Mouse (Mus musculus): ENCODE data around the gene Zfp446.

- TF ChIP-seq CTCF (IDR thresholded peaks at IDR 0.05; ENCODE audit: low read depth), result no peak
- no peak for TF ChIP-seq EP300 (IDR thresholded peaks at IDR 0.05; ENCODE audit: low read depth)
Measured at GRCm38 (mm10) chr7:12993148-12993547, 15.5 kb downstream of the Zfp446 start.

Measured in liver, embryonic 14.5 days (tissue).